In genomic region chr11:55387576-55387975, GRCm38 (mm10) we compare ENCODE assay signal across 14 mouse cellular contexts. TPM values are rescaled to one million over a fixed set of nuclear protein-coding genes. Genes with fewer than 3 reads are reported as not detected.
DNase-seq lines count a peak whose midpoint lies in the region; ATAC-seq and TF ChIP-seq lines count a peak whose summit lies in the region.
"Had no signal": no experiment of that assay in that cellular context is flagged by ENCODE, and none has a peak within 500 bp of the region (broad histone marks: within the 10 kb centered on the region; RNA-seq: fewer than 3 reads in every experiment).

No protein-coding gene starts in this region.

- no peak overlapping the region for H3K9ac ChIP-seq in kidney, embryonic 15.5 days
- H3K9ac ChIP-seq: liver, embryonic 12.5 days; stomach, embryonic 15.5 days had no signal

- H3K27ac ChIP-seq in kidney, embryonic 15.5 days = no peak overlapping the region
- H3K27ac ChIP-seq: gastrocnemius, adult 2 months; liver, embryonic 12.5 days; stomach, embryonic 15.5 days had no signal

- DNase-seq in kidney, postnatal 25 days = no peak
- peak; percentile 24 for DNase-seq in MN1 (ENCODE audit: low spot score)
- peak; percentile 76 for DNase-seq in brain, embryonic 14.5 days (ENCODE audit: low read depth)
- DNase-seq in mesoderm, embryonic 11.5 days (ENCODE audit: low read depth, low spot score) = peak; percentile 43
- DNase-seq in c-Kit-positive CD71-positive TER-119-positive erythroid progenitor cells, embryonic 14.5 days (ENCODE audit: low spot score) = no peak
- no peak for DNase-seq in lung, adult 18-20 months
- DNase-seq: cerebellum, adult 9-10 months; gastrocnemius, adult 2 months; kidney, postnatal 4 days had no signal

- H3K4me3 ChIP-seq in kidney, embryonic 15.5 days (replicated peaks) = no peak overlapping the region
- H3K4me3 ChIP-seq: gastrocnemius, adult 2 months; liver, embryonic 12.5 days; stomach, embryonic 15.5 days had no signal

- no peak for TF ChIP-seq CTCF in brain, embryonic 14.5 days (IDR thresholded peaks at IDR 0.05; ENCODE audit: borderline replicate concordance, extremely low read depth, insufficient read depth, insufficient read length)

- TF ChIP-seq POLR2A in brain, embryonic 14.5 days (IDR thresholded peaks at IDR 0.05; ENCODE audit: borderline replicate concordance, extremely low read depth, insufficient read depth, insufficient read length, poor library complexity, severe bottlenecking) = no peak

- H3K4me1 ChIP-seq in kidney, embryonic 15.5 days = peaks cover 23% of the 10 kb centered on the region
- H3K4me1 ChIP-seq: liver, embryonic 12.5 days; stomach, embryonic 15.5 days had no signal

- 58% methylated on average over 8 of the region's 8 CpGs for WGBS in kidney, embryonic 15.5 days

- H3K27me3 ChIP-seq in kidney, embryonic 15.5 days = no peaks in the 10 kb centered on the region; the same call in 1 of the 2 replicates
- H3K27me3 ChIP-seq: stomach, embryonic 15.5 days had no signal

- ATAC-seq in kidney, embryonic 15.5 days (replicated peaks; ENCODE audit: low FRiP score) = no peak; the same call in 1 of the 2 replicates
- ATAC-seq: hindbrain, embryonic 16.5 days; liver, embryonic 12.5 days had no signal

- H3K9me3 ChIP-seq in kidney, embryonic 15.5 days (replicated peaks) = no peaks in the 10 kb centered on the region
- H3K9me3 ChIP-seq: liver, embryonic 12.5 days; stomach, embryonic 15.5 days had no signal

- no peaks in the 10 kb centered on the region for H3K36me3 ChIP-seq in kidney, embryonic 15.5 days
- H3K36me3 ChIP-seq: liver, embryonic 12.5 days; stomach, embryonic 15.5 days had no signal

- H3K4me2 ChIP-seq in kidney, embryonic 15.5 days = peak overlapping the region; percentile 11; the same call in 1 of the 2 replicates
- H3K4me2 ChIP-seq: heart, embryonic 11.5 days; liver, embryonic 12.5 days; stomach, embryonic 15.5 days had no signal

RNA-seq across cellular contexts. Expression of gene Sparc, which starts 35.4 kb away (rescaled TPM):
- 1,364 and 1,510 TPM in 2 replicates for polyA plus RNA-seq in kidney, embryonic 15.5 days (2015; fragmentation: Nextera tagmentation; extraction: Ambion mirVana)
- polyA plus RNA-seq in brain, embryonic 14.5 days (2012; rRNA removed) = 340 and 497 TPM in 2 replicates

RNA-seq across cellular contexts. Expression of gene Fat2, which starts 51.2 kb away (rescaled TPM):
- polyA plus RNA-seq in kidney, embryonic 15.5 days (2015; fragmentation: Nextera tagmentation; extraction: Ambion mirVana) = 0.08 and 0.10 TPM in 2 replicates
- polyA plus RNA-seq in brain, embryonic 14.5 days (2012; rRNA removed) = 0.18 and 0.51 TPM in 2 replicates
- polyA plus RNA-seq: heart, embryonic 11.5 days; liver, embryonic 12.5 days had no signal

Comparison
In these comparisons a context has a peak if more than half of its experiments do, and no peak if none do; other contexts are left out.
1. DNase-seq: peak in MN1 (single experiment), brain, embryonic 14.5 days (single experiment) and mesoderm, embryonic 11.5 days (single experiment); none in kidney, postnatal 25 days (0 of 2), c-Kit-positive CD71-positive TER-119-positive erythroid progenitor cells, embryonic 14.5 days (single experiment) and lung, adult 18-20 months (0 of 2).